Mouse (Mus musculus) inflammation-experienced regulatory T-cells, adult 16 weeks (primary cell): ENCODE measurements around the gene Sv2c. TPM values are rescaled to one million over a fixed set of nuclear protein-coding genes. Genes with fewer than 3 reads are reported as not detected.

Experiments
- polyA plus RNA-seq: library from polyadenylated mRNA; unstranded; fragments of 100-300 nt; shearing (Covaris generic); gene quantifications from one replicate; pipeline ENCODE4 v1.2.1, GENCODE M21; 2017

Sv2c gene
- polyA plus RNA-seq: 2.3 TPM

GRCm38 (mm10) chr13:96132401-96132816 is at the start of gene Sv2c:
TSS of gene Sv2c (minus strand) at chr13:96132577.

GRCm38 (mm10) chr13:96081754-96082153 is 50.6 kb downstream of the Sv2c start, which contains the start of gene Gm17190:
TSS of gene Gm17190 (plus strand) at chr13:96082054.

GRCm38 (mm10) chr13:96081276-96081675 is 51.1 kb downstream of the Sv2c start, which contains the start of gene Gm20075:
TSS of gene Gm20075 (minus strand) at chr13:96081376.

Other genes starting within 250 kb of the Sv2c start
- 20.8 TPM for gene Iqgap2, start 240.7 kb downstream of the Sv2c start, polyA plus RNA-seq
- gene Gm20075, start 51.2 kb downstream of the Sv2c start, polyA plus RNA-seq: 23.0 TPM
- not detected for gene Gm17190, start 50.5 kb downstream of the Sv2c start, polyA plus RNA-seq